Mouse (Mus musculus): Measurements from ENCODE around the gene Bcl11a. TPM values are rescaled to one million over a fixed set of nuclear protein-coding genes. Genes with fewer than 3 reads are reported as not detected.
A peak's percentile ranks its signal among the peaks of the same experiment; 100 is the strongest.

Gene Bcl11a
- polyA plus RNA-seq, 1 experiment from 2014 or later: 25.1 TPM

DNA sequence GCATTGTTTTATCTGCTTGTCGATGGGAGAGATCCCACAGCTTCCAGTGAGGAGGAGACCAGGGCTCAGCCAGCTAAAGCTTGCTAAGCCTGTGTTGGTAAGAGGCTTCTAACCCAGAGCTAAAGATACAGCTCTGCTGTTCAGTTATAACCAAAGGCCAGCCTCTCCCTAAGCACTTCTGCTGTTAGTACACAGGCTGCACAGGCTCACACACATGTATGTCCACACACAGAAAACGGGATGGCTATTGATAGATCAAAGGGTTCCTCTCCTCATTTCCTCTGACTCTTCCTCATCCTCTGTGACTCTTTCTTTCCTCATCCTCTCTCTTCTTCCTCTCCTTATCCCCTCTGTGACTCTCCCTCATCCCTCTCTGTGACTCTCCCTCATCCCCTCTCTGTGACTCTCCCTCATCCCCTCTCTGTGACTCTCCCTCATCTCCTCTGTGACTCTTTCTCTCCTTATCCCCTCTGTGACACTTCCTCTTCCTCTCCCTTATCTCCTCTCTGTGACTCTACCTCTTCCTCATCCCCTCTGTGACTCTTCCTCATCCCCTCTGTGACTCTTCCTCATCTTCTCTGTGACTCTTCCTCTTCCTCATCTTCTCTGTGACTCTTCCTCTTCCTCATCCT lies 96.4 kb downstream of the Bcl11a start:
- H3K27me3 ChIP-seq (replicated peaks): no peaks in the 10 kb centered on the region
- 0 out of 2 replicates have a peak, but pooled peaks cover 7% of the 10 kb centered on the region for H3K36me3 ChIP-seq
- no peak for ATAC-seq (ENCODE audit: insufficient read depth, low FRiP score, low read depth)
- 45% methylated on average over 2 of the region's 2 CpGs for WGBS
- no peaks in the 10 kb centered on the region for H3K9me3 ChIP-seq
- no peak overlapping the region for H3K9ac ChIP-seq
- H3K4me3 ChIP-seq (replicated peaks): no peak overlapping the region
- no peak overlapping the region for H3K4me2 ChIP-seq
- H3K27ac ChIP-seq: no peak overlapping the region
- H3K4me1 ChIP-seq: no peaks in the 10 kb centered on the region

DNA sequence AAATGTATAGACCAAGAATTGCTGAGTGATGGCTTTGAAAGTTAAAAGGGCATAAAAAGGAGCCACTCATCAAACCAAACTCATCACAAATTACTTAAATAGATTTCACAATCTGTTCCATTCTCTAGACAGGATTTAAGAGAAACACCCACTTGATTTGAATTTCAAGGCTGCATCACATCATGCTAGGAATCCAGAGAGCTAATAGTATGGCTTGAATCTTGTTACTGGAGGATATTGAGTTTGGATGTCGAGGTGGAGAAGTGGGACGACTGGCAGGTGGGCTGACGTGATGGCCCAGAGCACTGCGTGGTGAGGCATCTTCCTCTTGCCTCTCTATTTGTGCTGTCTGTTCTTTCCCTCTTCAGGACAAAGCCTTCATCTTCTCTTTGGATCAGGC lies 99.6 kb downstream of the Bcl11a start:
- no peaks in the 10 kb centered on the region for H3K27me3 ChIP-seq (replicated peaks)

DNA sequence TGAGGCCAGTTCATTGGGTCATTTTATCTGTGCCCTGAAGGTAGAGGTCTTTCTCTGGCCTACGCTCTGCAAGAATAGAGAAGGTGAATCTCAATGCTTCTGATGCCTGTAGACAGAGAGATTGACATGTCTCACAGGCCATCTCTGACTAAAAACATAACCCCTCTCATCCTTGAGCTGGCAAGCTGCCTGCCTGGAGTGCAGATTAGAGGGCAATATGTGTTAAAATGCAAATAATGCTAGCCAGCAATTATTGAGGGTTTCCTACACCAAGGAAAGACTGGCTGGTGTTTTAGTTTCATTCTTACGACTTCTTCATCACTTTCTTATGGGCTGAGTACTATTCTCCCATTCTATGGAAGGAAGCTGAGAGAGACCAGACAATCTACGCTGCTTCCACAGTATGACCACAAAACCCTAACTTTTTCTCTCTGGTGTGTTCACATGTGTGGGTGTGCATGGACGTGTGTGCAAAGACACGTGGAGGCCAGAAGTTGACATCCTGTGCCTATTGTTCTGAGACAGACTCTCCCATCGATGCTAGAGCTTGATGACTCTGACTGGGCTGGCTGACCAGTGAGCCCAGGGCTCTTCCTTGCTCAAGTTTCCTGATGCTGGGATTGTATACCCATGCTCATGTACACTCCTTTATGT lies 101.1 kb downstream of the Bcl11a start:
- ATAC-seq (ENCODE audit: insufficient read depth, low FRiP score, low read depth): no peak
- Histone ChIP-seq H3K4me2 (no peak overlapping the region), H3K27me3 (replicated peaks) (no peaks in the 10 kb centered on the region), H3K27ac (no peak overlapping the region), H3K4me3 (replicated peaks) (no peak overlapping the region), H3K9me3 (no peaks in the 10 kb centered on the region), H3K9ac (no peak overlapping the region), H3K4me1 (no peaks in the 10 kb centered on the region), H3K36me3 (no peaks in the 10 kb centered on the region)
- WGBS: 90% methylated on average over 6 of the region's 6 CpGs

More for the DNA sequence above, 99.6 kb downstream of the Bcl11a start:
- Histone ChIP-seq H3K36me3 (0 out of 2 replicates have a peak, but pooled peaks cover 7% of the 10 kb centered on the region), H3K4me1 (no peaks in the 10 kb centered on the region), H3K4me3 (replicated peaks) (no peak overlapping the region), H3K9me3 (no peaks in the 10 kb centered on the region), H3K27ac (no peak overlapping the region), H3K4me2 (no peak overlapping the region), H3K9ac (no peak overlapping the region)
- 84% methylated on average over 4 of the region's 4 CpGs for WGBS
- no peak for ATAC-seq (ENCODE audit: insufficient read depth, low FRiP score, low read depth)

GRCm38 (mm10) chr11:24180040-24180439 lies 102.2 kb downstream of the Bcl11a start:
- WGBS: 75% methylated on average over 7 of the region's 7 CpGs

GRCm38 (mm10) chr11:24183501-24183900 lies 105.6 kb downstream of the Bcl11a start:
- H3K27ac ChIP-seq: no peak overlapping the region
- H3K9ac ChIP-seq: no peak overlapping the region
- 88% methylated on average over 7 of the region's 7 CpGs for WGBS
- H3K36me3 ChIP-seq: no peaks in the 10 kb centered on the region
- H3K9me3 ChIP-seq: no peaks in the 10 kb centered on the region
- H3K27me3 ChIP-seq (replicated peaks): no peaks in the 10 kb centered on the region
- ATAC-seq (ENCODE audit: insufficient read depth, low FRiP score, low read depth): no peak
- H3K4me3 ChIP-seq (replicated peaks): no peak overlapping the region
- no peaks in the 10 kb centered on the region for H3K4me1 ChIP-seq
- H3K4me2 ChIP-seq: no peak overlapping the region

More at GRCm38 (mm10) chr11:24180040-24180439, 102.2 kb downstream of the Bcl11a start:
- no peak overlapping the region for H3K27ac ChIP-seq
- no peak overlapping the region for H3K9ac ChIP-seq
- H3K4me2 ChIP-seq: no peak overlapping the region
- H3K4me3 ChIP-seq (replicated peaks): no peak overlapping the region
- no peak for ATAC-seq (ENCODE audit: insufficient read depth, low FRiP score, low read depth)
- H3K36me3 ChIP-seq: no peaks in the 10 kb centered on the region
- no peaks in the 10 kb centered on the region for H3K9me3 ChIP-seq
- H3K4me1 ChIP-seq: no peaks in the 10 kb centered on the region
- H3K27me3 ChIP-seq (replicated peaks): no peaks in the 10 kb centered on the region

- 66% methylated on average over 5 of the region's 5 CpGs for WGBS
- Histone ChIP-seq H3K27me3 (replicated peaks) (no peaks in the 10 kb centered on the region), H3K4me2 (no peak overlapping the region), H3K9me3 (no peaks in the 10 kb centered on the region), H3K36me3 (no peaks in the 10 kb centered on the region), H3K4me3 (replicated peaks) (no peak overlapping the region), H3K27ac (no peak overlapping the region), H3K4me1 (no peaks in the 10 kb centered on the region), H3K9ac (no peak overlapping the region)
- no peak for ATAC-seq (ENCODE audit: insufficient read depth, low FRiP score, low read depth)
Measured at GRCm38 (mm10) chr11:24184932-24185331, 107.1 kb downstream of the Bcl11a start.

DNA sequence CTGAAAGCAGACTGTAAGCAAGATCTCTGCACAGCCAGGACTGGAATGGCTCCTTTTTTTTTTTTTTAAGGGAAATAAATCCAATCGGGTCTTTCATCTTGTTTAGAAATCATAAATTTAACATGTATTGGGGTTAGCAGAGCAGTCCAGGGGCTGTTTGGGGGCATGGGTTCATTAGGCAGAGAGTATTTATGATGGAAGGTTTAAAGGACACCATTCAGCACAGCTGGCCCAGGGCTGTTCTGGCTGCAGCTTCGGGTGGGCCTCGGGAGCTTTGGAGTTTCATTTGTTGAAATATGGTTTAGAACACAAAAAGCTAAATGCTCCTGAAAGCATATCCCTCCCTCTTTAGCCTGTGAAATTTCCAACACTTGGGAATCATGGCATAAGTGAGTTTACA lies 112.6 kb downstream of the Bcl11a start:
- 43% methylated on average over 3 of the region's 3 CpGs for WGBS

DNA sequence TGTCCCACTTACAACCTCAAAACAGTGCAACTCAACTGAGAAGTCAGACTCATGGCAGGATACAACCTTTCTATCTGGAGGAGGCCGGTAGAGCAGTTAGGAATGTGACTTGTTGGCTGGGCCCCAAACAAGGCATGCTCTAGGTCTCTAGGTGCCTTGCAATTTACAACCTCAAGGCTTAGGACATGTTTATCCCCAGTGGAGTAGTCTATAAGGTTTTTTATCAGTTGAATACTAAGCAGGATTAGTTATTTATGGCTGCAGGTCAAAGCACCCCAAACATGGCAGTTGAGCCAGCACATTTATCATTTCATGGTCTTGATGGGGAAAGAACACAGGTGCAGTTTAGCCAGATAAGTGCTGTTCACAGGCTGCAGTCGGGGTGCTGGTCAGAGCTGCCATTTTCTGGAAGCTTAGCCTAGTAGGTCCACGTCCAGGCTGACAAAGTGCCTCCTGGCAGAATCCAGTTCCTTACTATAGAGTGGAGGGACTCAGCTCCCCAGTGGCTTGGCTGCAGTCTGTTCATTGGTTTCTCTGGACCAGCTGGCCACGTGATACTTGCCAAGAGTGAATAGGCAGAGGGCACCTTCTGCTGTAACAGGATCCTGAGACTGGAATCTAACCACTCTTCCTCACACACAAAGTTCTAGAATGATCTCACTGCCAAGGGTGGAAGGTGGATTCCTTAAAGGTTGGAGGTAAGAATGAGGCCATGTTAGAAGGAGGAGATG lies 118.8 kb downstream of the Bcl11a start:
- 0 out of 2 replicates have a peak, but pooled peaks have one; percentile 29 for ATAC-seq (ENCODE audit: insufficient read depth, low FRiP score, low read depth)
- no peak overlapping the region for H3K9ac ChIP-seq
- no peak overlapping the region for H3K27ac ChIP-seq
- H3K36me3 ChIP-seq: no peaks in the 10 kb centered on the region
- WGBS: 54% methylated on average over 4 of the region's 4 CpGs
- no peaks in the 10 kb centered on the region for H3K9me3 ChIP-seq
- no peak overlapping the region for H3K4me2 ChIP-seq
- no peaks in the 10 kb centered on the region for H3K27me3 ChIP-seq (replicated peaks)
- no peaks in the 10 kb centered on the region for H3K4me1 ChIP-seq
- no peak overlapping the region for H3K4me3 ChIP-seq (replicated peaks)

More for the DNA sequence above, 112.6 kb downstream of the Bcl11a start:
- Histone ChIP-seq H3K9ac (no peak overlapping the region), H3K4me2 (no peak overlapping the region), H3K9me3 (no peaks in the 10 kb centered on the region), H3K4me1 (no peaks in the 10 kb centered on the region), H3K27me3 (replicated peaks) (no peaks in the 10 kb centered on the region), H3K4me3 (replicated peaks) (no peak overlapping the region), H3K27ac (no peak overlapping the region), H3K36me3 (no peaks in the 10 kb centered on the region)
- no peak for ATAC-seq (ENCODE audit: insufficient read depth, low FRiP score, low read depth)

- H3K4me2 ChIP-seq: no peak overlapping the region
- H3K36me3 ChIP-seq: no peaks in the 10 kb centered on the region
- no peak for ATAC-seq (ENCODE audit: insufficient read depth, low FRiP score, low read depth)
- no peak overlapping the region for H3K9ac ChIP-seq
- H3K4me1 ChIP-seq: peaks cover 6% of the 10 kb centered on the region; the same call in 1 of the 2 replicates
- WGBS: 91% methylated on average over 1 of the region's 1 CpGs
- H3K9me3 ChIP-seq: no peaks in the 10 kb centered on the region
- no peak overlapping the region for H3K27ac ChIP-seq
- no peak overlapping the region for H3K4me3 ChIP-seq (replicated peaks)
- H3K27me3 ChIP-seq (replicated peaks): no peaks in the 10 kb centered on the region
Measured at GRCm38 (mm10) chr11:24197424-24197823, 119.6 kb downstream of the Bcl11a start.

GRCm38 (mm10) chr11:24199560-24199959 lies 121.7 kb downstream of the Bcl11a start:
- ATAC-seq (ENCODE audit: insufficient read depth, low FRiP score, low read depth): no peak
- H3K4me2 ChIP-seq: no peak overlapping the region
- H3K9me3 ChIP-seq: no peaks in the 10 kb centered on the region
- no peaks in the 10 kb centered on the region for H3K36me3 ChIP-seq
- H3K4me1 ChIP-seq: peaks cover 11% of the 10 kb centered on the region; the same call in 1 of the 2 replicates
- H3K27me3 ChIP-seq (replicated peaks): no peaks in the 10 kb centered on the region
- no peak overlapping the region for H3K27ac ChIP-seq
- WGBS: 88% methylated on average over 3 of the region's 3 CpGs
- no peak overlapping the region for H3K9ac ChIP-seq
- H3K4me3 ChIP-seq (replicated peaks): no peak overlapping the region

DNA sequence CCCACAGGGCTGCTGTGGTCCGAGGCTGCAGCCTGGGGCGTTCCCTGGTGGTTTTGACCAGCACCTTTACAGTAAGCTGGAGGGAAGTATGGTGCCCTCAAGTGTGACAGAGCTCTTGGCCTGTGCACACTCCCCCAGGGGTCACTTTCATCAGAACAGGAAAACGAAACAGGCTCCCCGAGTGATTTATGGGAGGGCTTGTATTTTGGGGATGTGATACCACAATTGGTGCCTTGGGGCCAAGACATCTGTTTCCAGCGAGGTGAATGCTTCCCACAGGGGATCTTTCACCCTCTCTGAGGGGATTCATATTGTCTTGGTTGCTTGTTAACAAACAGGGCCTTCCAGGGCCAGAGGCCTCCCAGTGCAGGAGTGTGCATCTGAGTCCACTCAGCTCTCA lies 122.5 kb downstream of the Bcl11a start:
- no peak overlapping the region for H3K4me2 ChIP-seq
- no peak for ATAC-seq (ENCODE audit: insufficient read depth, low FRiP score, low read depth)
- 76% methylated on average over 5 of the region's 5 CpGs for WGBS

GRCm38 (mm10) chr11:24201223-24201622 lies 123.4 kb downstream of the Bcl11a start:
- Histone ChIP-seq H3K9me3 (no peaks in the 10 kb centered on the region), H3K4me1 (peaks cover 11% of the 10 kb centered on the region; the same call in 1 of the 2 replicates), H3K9ac (no peak overlapping the region), H3K4me3 (replicated peaks) (no peak overlapping the region), H3K4me2 (no peak overlapping the region), H3K36me3 (no peaks in the 10 kb centered on the region), H3K27ac (no peak overlapping the region), H3K27me3 (replicated peaks) (no peaks in the 10 kb centered on the region)
- 80% methylated on average over 4 of the region's 4 CpGs for whole genome bisulfite sequencing
- no peak for ATAC-seq (ENCODE audit: insufficient read depth, low FRiP score, low read depth)

More for the DNA sequence above, 122.5 kb downstream of the Bcl11a start:
- H3K4me3 ChIP-seq (replicated peaks): no peak overlapping the region
- H3K4me1 ChIP-seq: peaks cover 11% of the 10 kb centered on the region; the same call in 1 of the 2 replicates
- H3K9ac ChIP-seq: no peak overlapping the region
- no peaks in the 10 kb centered on the region for H3K27me3 ChIP-seq (replicated peaks)
- no peak overlapping the region for H3K27ac ChIP-seq
- no peaks in the 10 kb centered on the region for H3K36me3 ChIP-seq
- H3K9me3 ChIP-seq: no peaks in the 10 kb centered on the region
